Mouse (Mus musculus) embryo, embryonic 9.5 days (tissue): ENCODE measurements at regions not wholly inside any gene's neighbourhood (a gene's known extent, or its start where the extent isn't known, plus 50 kb on each side); places are given as distances from the start of the nearest gene placed in this dataset.

ENCODE experiments used
- DNase-seq: peaks from one replicate; pipeline ENCODE4 v3.0.0-alpha.2; 2017; ENCODE audit errors: extremely low spot score

- DNase-seq: no peak
These were observed 289.5 kb upstream of the Slit2 start for GRCm38 (mm10) chr5:47693478-47693877.

DNA sequence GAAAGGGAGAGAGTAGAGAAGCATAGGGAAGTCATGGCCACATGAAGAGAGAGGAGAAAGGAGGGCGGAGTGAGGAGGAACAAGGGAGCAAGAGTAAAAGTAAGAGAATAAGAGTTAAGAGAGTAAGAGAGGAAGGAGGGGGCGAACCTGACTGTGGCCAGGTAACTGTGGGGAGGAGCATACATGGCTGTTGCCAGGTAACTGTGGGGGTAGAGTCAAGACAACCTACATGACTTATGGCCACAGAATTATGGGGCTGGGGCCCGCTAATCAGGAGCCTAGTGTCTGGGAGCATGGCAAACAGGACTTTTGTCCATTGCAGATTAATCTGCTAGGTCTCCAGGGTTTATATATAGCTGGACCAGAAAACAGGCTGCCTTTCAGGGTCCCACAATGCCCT is 289.0 kb upstream of the Slit2 start:
- DNase-seq: no peak

GRCm38 (mm10) chr5:47694630-47695029 is 288.3 kb upstream of the Slit2 start:
- no peak for DNase-seq

DNA sequence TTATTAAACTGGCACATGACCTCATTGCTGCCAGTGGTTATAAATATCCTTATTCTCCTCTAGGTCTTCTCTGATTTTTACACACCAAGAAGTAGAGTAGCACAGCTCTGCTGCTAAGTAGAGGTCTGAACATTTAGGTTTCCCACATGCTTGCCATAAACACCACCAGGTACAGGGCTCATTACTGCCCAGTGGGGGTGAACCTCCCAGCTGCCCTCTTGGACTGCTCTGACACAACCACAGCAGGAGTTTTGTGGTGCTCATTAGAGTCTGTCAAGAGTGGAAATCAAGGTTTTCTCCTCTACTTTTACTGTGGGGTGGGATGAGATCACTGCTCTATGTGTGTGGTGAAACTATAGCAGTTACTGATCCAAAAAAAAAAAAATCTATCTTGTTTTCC is 271.4 kb upstream of the Slit2 start:
- DNase-seq: no peak

GRCm38 (mm10) chr5:47714333-47714732 is 268.6 kb upstream of the Slit2 start:
- DNase-seq: no peak

DNA sequence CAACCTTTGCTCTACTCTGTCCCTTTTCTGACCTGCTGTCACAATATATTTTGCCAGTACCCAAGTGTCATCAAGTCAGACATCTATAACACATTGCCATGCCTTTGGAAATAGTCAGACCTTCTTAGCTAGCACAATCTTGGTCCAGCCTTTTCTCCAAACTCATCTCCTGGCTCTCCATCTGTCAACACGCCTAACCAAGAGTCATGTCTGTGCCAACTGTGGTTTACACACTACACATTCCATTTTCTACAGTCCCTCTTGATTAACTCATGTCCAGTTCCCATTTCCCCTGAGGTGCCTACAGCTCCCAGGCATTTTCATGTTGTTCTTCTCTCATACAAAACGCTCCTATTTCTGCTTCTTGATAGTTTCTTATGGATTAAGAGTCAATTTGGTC is 258.0 kb upstream of the Slit2 start:
- DNase-seq: no peak

GRCm38 (mm10) chr5:47742727-47743126 is 240.2 kb upstream of the Slit2 start:
- DNase-seq: no peak

- no peak for DNase-seq
These were observed 237.8 kb upstream of the Slit2 start for GRCm38 (mm10) chr5:47745177-47745576.

- DNase-seq: no peak
These were observed 231.0 kb upstream of the Slit2 start for GRCm38 (mm10) chr5:47751907-47752306.

DNA sequence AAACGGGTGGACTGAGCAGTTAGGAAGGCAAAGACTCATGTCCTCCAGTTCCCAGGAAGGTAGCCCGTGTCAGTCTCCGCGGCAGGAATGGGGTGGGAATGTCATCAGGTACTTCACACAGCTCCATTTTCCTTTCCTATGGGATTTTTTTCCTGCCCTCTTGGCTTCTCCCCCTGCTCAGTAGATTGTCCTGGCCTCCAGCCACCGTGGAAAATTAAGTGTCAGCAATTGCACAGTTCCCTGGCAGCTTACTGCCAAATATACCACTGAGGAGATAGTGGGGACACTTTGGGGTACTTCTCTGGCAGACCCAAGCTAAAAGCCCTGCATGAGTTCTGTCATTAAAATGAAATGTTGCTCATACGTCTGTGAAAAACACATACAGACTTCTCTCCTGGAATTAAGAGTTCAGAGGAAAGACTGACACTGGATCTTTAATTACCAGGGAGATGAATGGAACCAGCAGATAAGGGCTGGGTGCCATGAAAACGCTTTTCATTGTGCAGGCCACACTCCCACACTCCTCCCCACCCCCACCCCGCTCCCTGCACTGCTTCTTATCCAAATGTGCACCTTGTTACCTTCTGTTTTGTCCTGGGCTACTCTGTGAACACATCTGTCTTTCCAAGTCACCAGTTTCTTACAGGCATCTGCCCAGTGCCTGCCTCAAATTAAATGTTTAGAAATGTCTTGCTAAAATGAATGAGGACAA is 210.1 kb upstream of the Slit2 start:
- DNase-seq: peak; percentile 4

DNA sequence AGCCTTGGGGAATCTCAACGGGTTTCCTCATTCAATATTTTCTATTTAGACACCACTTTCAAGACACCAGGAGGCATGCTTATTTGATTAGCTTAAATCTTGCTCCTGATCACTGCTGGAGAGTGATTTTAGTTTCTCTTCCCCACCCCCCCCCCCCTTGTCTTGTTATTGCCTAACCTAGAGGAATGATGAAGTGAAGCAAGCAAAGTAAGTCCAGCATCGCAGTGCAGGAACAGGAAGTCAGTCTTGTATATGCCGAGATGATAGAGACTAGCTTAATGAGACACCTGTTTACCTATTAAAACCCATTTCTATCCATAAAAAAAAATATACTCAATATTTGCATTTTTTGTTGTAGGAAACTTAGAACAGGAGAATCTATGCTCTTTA is 209.6 kb upstream of the Slit2 start:
- no peak for DNase-seq

- DNase-seq: no peak
These were observed 202.1 kb upstream of the Slit2 start for GRCm38 (mm10) chr5:47780861-47781260.

GRCm38 (mm10) chr5:47781608-47782007 is 201.3 kb upstream of the Slit2 start:
- DNase-seq: no peak

GRCm38 (mm10) chr5:47794639-47795272 is 188.2 kb upstream of the Slit2 start:
- DNase-seq: no peak

DNA sequence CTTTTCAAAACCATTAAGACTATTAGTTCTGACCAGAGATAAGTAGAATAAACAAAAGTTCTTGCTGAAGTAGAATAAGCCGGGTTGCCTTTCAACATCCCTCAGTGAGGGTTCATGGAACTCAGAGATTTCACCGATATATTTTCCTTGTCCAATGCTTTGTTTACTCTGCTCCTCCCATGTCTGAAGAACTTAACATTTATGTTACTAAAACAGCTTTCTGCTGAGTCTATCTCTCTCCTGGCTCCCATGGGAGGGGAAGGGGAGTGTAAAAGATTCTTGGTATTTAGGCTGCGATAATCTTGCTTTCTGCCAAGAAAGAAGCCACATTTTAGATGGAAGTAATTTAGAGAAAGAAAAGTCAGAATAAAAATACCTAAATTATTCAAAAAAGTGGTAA is 187.7 kb upstream of the Slit2 start:
- no peak for DNase-seq

DNA sequence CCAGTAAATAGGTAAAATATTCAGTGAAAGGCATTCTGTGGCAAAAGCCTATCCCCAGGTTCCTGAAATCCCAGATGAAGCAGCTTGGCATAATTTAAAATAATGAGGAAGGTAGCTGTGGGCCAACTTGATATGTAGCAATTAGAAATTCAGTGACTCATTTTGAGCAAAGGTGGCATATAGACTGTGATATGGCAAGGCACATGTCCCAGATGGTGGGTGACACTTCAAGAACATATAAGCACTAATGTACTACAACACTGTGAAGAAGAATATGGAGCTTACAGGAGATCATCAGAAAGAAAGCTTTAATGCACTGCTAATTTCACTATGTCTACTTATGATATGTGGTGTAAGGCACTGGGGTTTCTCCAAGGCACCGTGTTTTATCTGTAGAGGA is 162.0 kb upstream of the Slit2 start:
- no peak for DNase-seq

GRCm38 (mm10) chr5:47837998-47838397 is 144.9 kb upstream of the Slit2 start:
- DNase-seq: no peak

DNA sequence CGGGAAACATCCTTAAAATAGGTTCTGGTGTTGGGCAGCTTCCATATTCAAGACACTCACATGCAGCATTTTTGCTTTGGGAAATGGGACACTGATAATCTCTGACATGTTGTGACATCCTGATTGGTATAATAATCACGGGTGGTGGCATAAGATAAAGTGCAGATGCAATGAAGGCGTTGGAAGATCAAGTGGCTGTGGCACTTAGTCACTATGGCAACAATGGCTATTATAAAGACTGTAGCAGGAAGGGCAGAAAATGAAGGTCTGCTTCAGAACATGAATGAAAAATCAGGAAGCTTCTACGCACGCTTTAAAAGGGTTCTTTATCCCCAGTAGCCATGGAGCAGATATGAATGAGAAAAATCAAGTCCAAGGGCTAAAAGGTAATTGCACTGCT is 113.2 kb upstream of the Slit2 start:
- no peak for DNase-seq
